Mouse (Mus musculus): ENCODE data around the gene St3gal2.

DNA sequence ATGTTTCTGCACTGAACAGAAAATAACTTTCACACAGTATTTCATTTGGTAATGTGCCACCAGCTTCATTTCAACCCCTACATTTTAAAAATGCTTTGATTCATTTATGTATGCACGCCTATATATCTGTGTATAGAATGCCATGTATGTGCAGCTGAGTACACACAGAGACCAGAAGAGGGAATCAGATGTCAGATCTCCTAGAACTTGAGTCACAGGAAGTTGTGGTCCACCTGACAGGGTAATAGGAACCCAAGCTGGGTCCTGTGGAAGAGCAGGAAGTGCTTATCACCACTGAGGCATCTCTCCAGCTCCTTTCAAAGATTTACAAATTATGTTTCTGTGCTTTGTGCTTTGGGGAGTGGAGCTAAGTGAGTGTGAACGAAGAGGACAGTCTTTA, 61.6 kb downstream of the St3gal2 start:
- TF ChIP-seq TAL1 (IDR thresholded peaks at IDR 0.05; ENCODE audit: low read length): no peak
- no peak for TF ChIP-seq GATA1 (IDR thresholded peaks at IDR 0.05; ENCODE audit: low read length)
